Mouse (Mus musculus): ENCODE data around the gene Tmco5. TPM values are rescaled to one million over a fixed set of nuclear protein-coding genes. Genes with fewer than 3 reads are reported as not detected.

Gene Tmco5
- polyA plus RNA-seq, 1 experiment, result not detected

DNA sequence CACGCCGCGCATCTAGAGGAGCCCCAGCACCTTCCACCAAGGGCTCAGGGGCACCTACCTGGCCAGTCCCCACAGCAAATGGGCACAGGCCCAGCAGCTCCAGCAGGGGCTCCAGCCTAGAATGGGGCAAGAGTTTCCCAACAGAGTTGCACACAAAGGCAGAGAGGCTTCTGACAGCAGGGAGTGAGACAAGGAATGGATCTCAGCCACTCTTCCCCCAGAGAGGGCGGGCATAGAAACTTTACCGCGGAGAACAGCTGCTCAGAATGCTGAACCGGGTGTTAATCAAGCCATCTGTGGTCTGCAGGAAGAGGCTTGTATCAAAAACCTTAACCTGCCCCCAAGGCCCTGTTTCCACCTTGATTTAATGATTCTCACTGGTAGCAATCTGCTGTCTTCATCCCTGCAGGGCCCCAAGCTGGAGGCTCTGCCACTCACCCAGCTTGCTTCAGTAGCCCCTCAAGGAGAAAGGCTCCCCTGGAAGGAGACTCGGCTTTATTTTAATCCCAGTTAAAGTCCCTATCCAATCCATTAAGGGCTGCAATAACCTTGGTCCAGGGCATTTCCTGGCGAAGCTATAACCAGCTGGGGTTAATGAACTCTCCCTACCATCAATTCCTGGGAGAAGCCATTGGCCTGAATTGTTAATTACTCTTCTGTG is 1.4 kb upstream of the Tmco5 start:
- 19% methylated on average over 9 of the region's 9 CpGs for WGBS
- no peak overlapping the region for H3K4me3 ChIP-seq (replicated peaks; ENCODE audit: insufficient read depth, low read depth, low read length)

DNA sequence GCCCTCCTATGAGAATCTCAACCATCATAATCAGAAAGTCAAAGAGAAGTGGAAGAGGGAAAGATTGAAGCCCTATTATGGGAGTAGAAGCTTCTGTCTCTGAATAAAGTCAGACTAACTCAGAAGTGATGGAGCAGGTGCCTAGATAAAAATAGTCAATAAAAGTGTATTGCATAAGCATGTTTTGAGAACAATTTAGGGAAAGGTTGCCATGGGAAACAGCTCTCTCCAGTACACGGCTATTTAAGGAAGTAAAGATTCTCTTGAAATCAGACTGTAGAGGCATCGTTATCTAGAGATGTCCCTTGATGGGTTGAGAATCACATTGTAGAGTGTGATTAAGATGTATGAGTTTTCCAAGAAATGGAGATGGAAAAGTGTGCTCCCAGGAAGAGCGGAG is 1.2 kb downstream of the Tmco5 start:
- no peak for DNase-seq
- H3K27ac ChIP-seq (ENCODE audit: insufficient read depth, low read length), result no peak overlapping the region
- no peaks in the 10 kb centered on the region for H3K4me1 ChIP-seq (ENCODE audit: control insufficient read depth, insufficient read depth, low read length)
- H3K27me3 ChIP-seq (ENCODE audit: control insufficient read depth, insufficient read depth, low read length), result no peaks in the 10 kb centered on the region
- 88% methylated on average over 3 of the region's 3 CpGs for WGBS
- no peak overlapping the region for H3K4me3 ChIP-seq (replicated peaks; ENCODE audit: insufficient read depth, low read depth, low read length)
- no peak for TF ChIP-seq CTCF (IDR thresholded peaks at IDR 0.05; ENCODE audit: borderline replicate concordance, insufficient read depth, low read depth, low read length)
- TF ChIP-seq POLR2A (IDR thresholded peaks at IDR 0.05; ENCODE audit: borderline replicate concordance, insufficient read depth, low read length), result no peak

More for the DNA sequence above, 1.4 kb upstream of the Tmco5 start:
- no peak for DNase-seq
- no peak overlapping the region for H3K27ac ChIP-seq (ENCODE audit: insufficient read depth, low read length)
- H3K27me3 ChIP-seq (ENCODE audit: control insufficient read depth, insufficient read depth, low read length), result no peaks in the 10 kb centered on the region
- no peaks in the 10 kb centered on the region for H3K4me1 ChIP-seq (ENCODE audit: control insufficient read depth, insufficient read depth, low read length)
- no peak for TF ChIP-seq CTCF (IDR thresholded peaks at IDR 0.05; ENCODE audit: borderline replicate concordance, insufficient read depth, low read depth, low read length)
- no peak for TF ChIP-seq POLR2A (IDR thresholded peaks at IDR 0.05; ENCODE audit: borderline replicate concordance, insufficient read depth, low read length)

DNA sequence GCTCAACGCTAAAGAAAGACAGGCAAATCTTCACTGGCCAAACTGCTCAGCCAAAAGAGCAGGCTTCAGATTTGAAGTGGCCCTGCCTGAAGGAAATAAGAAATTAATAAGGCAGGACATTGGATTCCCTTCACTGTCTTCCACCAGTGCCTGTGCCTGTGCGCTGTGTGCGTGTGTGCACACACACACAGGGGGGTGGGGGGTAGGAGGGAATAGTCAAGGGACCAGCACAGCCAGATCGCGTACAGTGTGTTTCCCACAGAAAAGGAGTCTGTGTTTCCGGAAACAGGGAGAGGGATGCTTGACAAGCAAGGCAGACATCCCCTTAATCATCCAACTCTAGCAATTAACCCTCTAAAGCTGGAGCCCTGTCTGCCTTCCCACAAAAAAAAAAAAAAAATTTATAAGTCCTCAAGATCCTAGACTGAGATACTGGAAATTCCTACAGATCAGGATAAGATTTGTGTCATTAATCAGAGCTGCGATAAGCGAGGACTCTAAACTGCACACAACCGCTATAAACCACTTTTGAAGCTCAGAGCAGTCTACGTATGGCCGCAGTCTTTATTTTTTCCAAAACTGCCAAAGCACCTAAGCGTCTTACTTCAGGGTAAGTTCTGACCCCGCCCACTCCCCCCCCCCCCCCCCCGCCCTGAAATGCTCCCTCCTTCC is 15.0 kb downstream of the Tmco5 start:
- 39% methylated on average over 14 of the region's 14 CpGs for WGBS
- no peaks in the 10 kb centered on the region for H3K27me3 ChIP-seq (ENCODE audit: control insufficient read depth, insufficient read depth, low read length)
- no peak overlapping the region for H3K27ac ChIP-seq (ENCODE audit: insufficient read depth, low read length)
- H3K4me1 ChIP-seq (ENCODE audit: control insufficient read depth, insufficient read depth, low read length), result no peaks in the 10 kb centered on the region; the same call in 1 of the 2 replicates
- no peak overlapping the region for H3K4me3 ChIP-seq (replicated peaks; ENCODE audit: insufficient read depth, low read depth, low read length)
- no peak for DNase-seq
- no peak for TF ChIP-seq CTCF (IDR thresholded peaks at IDR 0.05; ENCODE audit: borderline replicate concordance, insufficient read depth, low read depth, low read length)
- TF ChIP-seq POLR2A (IDR thresholded peaks at IDR 0.05; ENCODE audit: borderline replicate concordance, insufficient read depth, low read length), result no peak

DNA sequence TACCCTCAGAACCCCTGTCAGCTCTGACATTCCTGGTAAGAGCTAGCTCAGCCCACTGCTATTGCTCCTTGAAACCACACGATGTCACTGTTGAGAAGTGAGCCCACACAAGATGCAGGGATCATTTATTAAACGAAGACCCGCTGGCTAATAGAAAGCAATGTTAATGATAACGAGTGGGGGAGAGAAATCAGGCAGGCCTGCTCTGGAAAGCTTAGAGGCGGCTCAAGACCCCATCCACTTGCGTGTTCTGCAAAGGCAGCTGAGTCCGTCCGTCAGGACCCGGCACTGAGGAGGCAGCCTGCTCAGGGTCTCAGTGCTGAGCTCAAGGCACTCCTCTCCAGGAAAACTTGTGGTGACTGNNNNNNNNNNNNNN is 15.5 kb downstream of the Tmco5 start:
- peak overlapping the region; percentile 34 for H3K4me3 ChIP-seq (replicated peaks; ENCODE audit: insufficient read depth, low read depth, low read length)
- no peak overlapping the region for H3K27ac ChIP-seq (ENCODE audit: insufficient read depth, low read length)
- WGBS, result 2% methylated on average over 9 of the region's 9 CpGs
- H3K4me1 ChIP-seq (ENCODE audit: control insufficient read depth, insufficient read depth, low read length), result no peaks in the 10 kb centered on the region; the same call in 1 of the 2 replicates
- no peaks in the 10 kb centered on the region for H3K27me3 ChIP-seq (ENCODE audit: control insufficient read depth, insufficient read depth, low read length)
- TF ChIP-seq POLR2A (IDR thresholded peaks at IDR 0.05; ENCODE audit: borderline replicate concordance, insufficient read depth, low read length) (no peak), CTCF (IDR thresholded peaks at IDR 0.05; ENCODE audit: borderline replicate concordance, insufficient read depth, low read depth, low read length) (peak; percentile 67; the same call in 1 of the 2 replicates)
- peak; percentile 34 to 49 for DNase-seq

DNA sequence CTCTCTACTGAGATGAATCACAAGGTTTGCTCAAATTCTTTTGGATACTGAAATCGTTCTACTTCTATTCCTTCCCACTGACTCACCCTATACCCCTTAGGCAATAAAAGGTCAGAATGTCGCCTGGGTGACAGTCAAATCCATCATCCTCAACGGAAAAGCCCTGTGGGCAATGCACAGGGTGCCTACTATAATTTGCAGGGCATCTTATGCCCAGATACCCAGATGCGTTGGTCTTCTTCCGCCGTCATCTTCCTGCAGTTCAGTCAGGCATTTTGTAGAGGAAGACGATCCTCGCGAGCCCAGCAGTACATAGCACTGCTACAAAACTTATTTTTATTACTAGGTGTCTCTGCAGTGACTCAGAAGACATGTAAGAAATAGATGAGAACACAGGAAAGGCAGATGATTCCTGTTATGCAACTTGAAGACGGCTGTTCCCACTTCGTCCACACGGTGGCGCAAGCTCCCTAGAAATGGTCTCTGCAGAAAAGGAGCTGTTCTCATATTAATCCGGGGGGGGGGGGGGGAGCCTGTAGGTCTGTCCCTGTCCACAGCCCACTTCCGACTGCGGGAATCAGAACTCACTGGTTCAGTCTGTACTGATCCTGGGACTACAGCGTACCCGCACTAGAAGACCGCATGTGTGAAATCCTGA is 21.3 kb downstream of the Tmco5 start:
- Histone ChIP-seq H3K27me3 (ENCODE audit: control insufficient read depth, insufficient read depth, low read length) (no peaks in the 10 kb centered on the region), H3K27ac (ENCODE audit: insufficient read depth, low read length) (peak overlapping the region; percentile 84), H3K4me1 (ENCODE audit: control insufficient read depth, insufficient read depth, low read length) (peaks cover 6% of the 10 kb centered on the region), H3K4me3 (replicated peaks; ENCODE audit: insufficient read depth, low read depth, low read length) (peak overlapping the region; percentile 59)
- WGBS, result 9% methylated on average over 19 of the region's 19 CpGs
- TF ChIP-seq CTCF (IDR thresholded peaks at IDR 0.05; ENCODE audit: borderline replicate concordance, insufficient read depth, low read depth, low read length), result peak; percentile 87
- TF ChIP-seq POLR2A (IDR thresholded peaks at IDR 0.05; ENCODE audit: borderline replicate concordance, insufficient read depth, low read length), result peak; percentile 24; the same call in 1 of the 2 replicates
- peak; percentile 89 to 98 for DNase-seq

DNA sequence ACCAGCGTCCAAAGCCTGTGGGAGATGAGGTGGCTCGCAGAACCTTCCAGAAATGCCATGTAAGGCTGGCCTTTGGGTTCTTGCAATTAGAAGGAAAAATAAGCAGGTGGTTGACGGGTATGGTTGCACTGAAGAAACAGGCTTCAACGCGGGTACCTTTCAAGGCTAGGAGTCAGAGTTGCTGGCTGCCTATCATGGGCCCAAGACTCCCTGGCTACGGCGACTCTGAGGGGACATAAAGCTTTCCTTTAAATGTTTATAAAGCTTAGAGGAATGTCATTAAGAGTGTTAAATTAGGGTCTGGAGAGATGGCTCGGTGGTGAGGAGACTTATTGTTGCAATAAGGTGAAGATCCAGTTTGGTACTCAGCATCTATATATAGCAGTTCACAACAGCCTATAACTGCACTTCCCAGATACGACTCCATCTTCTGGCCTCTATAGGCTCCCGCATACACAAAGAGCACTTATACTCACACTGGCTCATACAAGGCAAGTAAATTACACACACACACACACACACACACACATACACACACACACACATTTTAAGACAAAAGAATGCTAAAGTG is 21.9 kb downstream of the Tmco5 start:
- H3K27ac ChIP-seq (ENCODE audit: insufficient read depth, low read length), result peak overlapping the region; percentile 50
- DNase-seq, result no peak
- H3K4me3 ChIP-seq (replicated peaks; ENCODE audit: insufficient read depth, low read depth, low read length), result peak overlapping the region; percentile 59
- H3K27me3 ChIP-seq (ENCODE audit: control insufficient read depth, insufficient read depth, low read length), result no peaks in the 10 kb centered on the region
- TF ChIP-seq POLR2A (IDR thresholded peaks at IDR 0.05; ENCODE audit: borderline replicate concordance, insufficient read depth, low read length), result no peak
- TF ChIP-seq CTCF (IDR thresholded peaks at IDR 0.05; ENCODE audit: borderline replicate concordance, insufficient read depth, low read depth, low read length), result no peak
- WGBS, result 23% methylated on average over 10 of the region's 10 CpGs
- peaks cover 6% of the 10 kb centered on the region for H3K4me1 ChIP-seq (ENCODE audit: control insufficient read depth, insufficient read depth, low read length)

DNA sequence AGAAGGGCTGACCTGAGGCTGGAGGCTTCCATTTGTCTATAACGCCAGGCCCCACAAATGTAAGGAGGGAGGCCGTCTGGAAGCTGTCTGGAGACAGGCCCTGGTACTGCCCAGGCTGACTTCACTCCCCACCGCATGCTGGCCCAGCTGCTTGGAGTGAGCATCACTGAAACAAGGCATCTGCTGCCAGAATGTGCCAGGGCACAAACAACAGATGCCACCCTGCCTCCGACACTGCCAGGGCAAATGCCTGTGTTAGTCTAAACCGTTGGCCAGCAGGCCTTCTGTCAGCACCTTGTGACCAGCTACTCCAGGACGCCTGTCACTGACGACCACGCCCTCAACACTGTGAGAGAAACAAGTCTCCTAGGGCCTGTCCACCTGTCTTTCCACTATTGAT is 29.8 kb downstream of the Tmco5 start:
- no peak overlapping the region for H3K4me3 ChIP-seq (replicated peaks; ENCODE audit: insufficient read depth, low read depth, low read length)
- peak; percentile 44 to 68 for DNase-seq
- WGBS, result 8% methylated on average over 8 of the region's 8 CpGs
- no peaks in the 10 kb centered on the region for H3K27me3 ChIP-seq (ENCODE audit: control insufficient read depth, insufficient read depth, low read length)
- TF ChIP-seq POLR2A (IDR thresholded peaks at IDR 0.05; ENCODE audit: borderline replicate concordance, insufficient read depth, low read length) (no peak), CTCF (IDR thresholded peaks at IDR 0.05; ENCODE audit: borderline replicate concordance, insufficient read depth, low read depth, low read length) (no peak)
- peaks cover 9% of the 10 kb centered on the region; the same call in 1 of the 2 replicates for H3K4me1 ChIP-seq (ENCODE audit: control insufficient read depth, insufficient read depth, low read length)
- no peak overlapping the region for H3K27ac ChIP-seq (ENCODE audit: insufficient read depth, low read length)

Data from cerebellum, adult 2 months (tissue).